Comparison of ENCODE assay signal across 8 mouse cellular contexts in genomic region chr6:148946409-148946742, GRCm38 (mm10). TPM values are rescaled to one million over a fixed set of nuclear protein-coding genes. Genes with fewer than 3 reads are reported as not detected.
DNase-seq lines count a peak whose midpoint lies in the region; ATAC-seq lines count a peak whose summit lies in the region.

TSS of gene Sinhcaf (minus strand) at chr6:148946467.

- peaks cover 15% of the 10 kb centered on the region for H3K4me1 ChIP-seq in hindbrain, embryonic 14.5 days (replicated peaks; ENCODE audit: control insufficient read depth, insufficient read depth, low read length)

- no peaks in the 10 kb centered on the region for H3K9me3 ChIP-seq in hindbrain, embryonic 14.5 days (ENCODE audit: control insufficient read depth, low read length)

- H3K27me3 ChIP-seq in hindbrain, embryonic 14.5 days (ENCODE audit: control insufficient read depth, insufficient read depth, low read length) = no peaks in the 10 kb centered on the region

- under 1% methylated on average over 41 of the region's 47 CpGs for WGBS in hindbrain, embryonic 14.5 days

- H3K4me3 ChIP-seq in hindbrain, embryonic 14.5 days (replicated peaks; ENCODE audit: low read length) = peak within 1 kb of the TSS; percentile 86

- H3K27ac ChIP-seq in hindbrain, embryonic 14.5 days = peak within 1 kb of the TSS; percentile 83

- peak within 1 kb of the TSS; percentile 86 for H3K9ac ChIP-seq in hindbrain, embryonic 14.5 days

- no peaks in the 10 kb centered on the region for H3K36me3 ChIP-seq in hindbrain, embryonic 14.5 days (replicated peaks; ENCODE audit: control insufficient read depth, insufficient read depth)

- H3K4me2 ChIP-seq in hindbrain, embryonic 14.5 days (replicated peaks) = peak within 1 kb of the TSS; percentile 65

- DNase-seq in R1 (ENCODE audit: low read depth, low spot score) = peak; percentile 99
- DNase-seq in cerebellum, postnatal 25 days = peak; percentile 96 to 98
- DNase-seq in frontal cortex, postnatal 25 days (ENCODE audit: low spot score in 2 of 2) = peak; percentile 88 to 90
- peak; percentile 99 for DNase-seq in hindbrain, embryonic 14.5 days (ENCODE audit: low spot score)
- peak; percentile 95 to 96 for DNase-seq in layer of hippocampus, postnatal 36 days
- DNase-seq in lung, postnatal 36 days = peak; percentile 99
- peak; percentile 99 for DNase-seq in retina, postnatal 1 day
- DNase-seq in urinary bladder, adult 18-20 months (ENCODE audit: low spot score in 2 of 2) = peak; percentile 96 to 99

- peak; percentile 89 for ATAC-seq in hindbrain, embryonic 14.5 days (ENCODE audit: low FRiP score)

RNA-seq across cellular contexts. Expression of gene Sinhcaf, which starts in this region (rescaled TPM):
- polyA plus RNA-seq in hindbrain, embryonic 14.5 days (2014; fragmentation: Nextera tagmentation; extraction: Ambion mirVana) = 45.6 and 48.1 TPM in 2 replicates
- total RNA-seq in layer of hippocampus, postnatal 36 days (2021) = 1 to 10 TPM; 4.3 to 5.0 TPM

Comparison
In these comparisons a context has a peak if more than half of its experiments do, and no peak if none do; other contexts are left out.
1. Peak in every context shown above with its lines: DNase-seq, ATAC-seq, H3K4me3 ChIP-seq and H3K27ac ChIP-seq.